Mouse (Mus musculus) liver, embryonic 15.5 days (tissue): ENCODE measurements around the gene D030056L22Rik. TPM values are rescaled to one million over a fixed set of nuclear protein-coding genes. Genes with fewer than 3 reads are reported as not detected.
"Not testable (repeated sequence)": the region's sequence is repeated elsewhere in the genome, so short reads cannot be mapped to it uniquely, and the experiment has no call there.

Experiments
- ATAC-seq: fragments of 200-750 bp; cut with Nextera tagmentation; 2 replicates; pipeline ENCODE4 v1.8.0; 2017; ENCODE audit warnings: moderate number of reproducible peaks, mild to moderate bottlenecking, moderate library complexity; ENCODE audit not compliant: insufficient read depth
- H3K27ac ChIP-seq: fragments of 300-500 bp; sonication (generic); replicated peaks from 2 replicates; pipeline ENCODE4 v1.5.1; 2015; ENCODE audit warnings: mild to moderate bottlenecking, inconsistent platforms
- H3K27me3 ChIP-seq: fragments of 300-500 bp; sonication (generic); 2 replicates; pipeline ENCODE4 v1.6.1; 2015; ENCODE audit warnings: mild to moderate bottlenecking, inconsistent platforms
- H3K36me3 ChIP-seq: fragments of 300-500 bp; sonication (generic); replicated peaks from 2 replicates; pipeline ENCODE4 v1.6.1; 2015; ENCODE audit warnings: moderate library complexity, mild to moderate bottlenecking, inconsistent platforms
- H3K4me1 ChIP-seq: fragments of 300-500 bp; sonication (generic); replicated peaks from 2 replicates; pipeline ENCODE4 v1.6.1; 2015; ENCODE audit warnings: inconsistent platforms
- H3K4me2 ChIP-seq: fragments of 300-500 bp; sonication (generic); 2 replicates; pipeline ENCODE4 v1.6.1; 2015; ENCODE audit warnings: moderate library complexity, mild to moderate bottlenecking, inconsistent platforms
- H3K4me3 ChIP-seq: fragments of 300-500 bp; sonication (generic); replicated peaks from 2 replicates; pipeline ENCODE4 v1.5.1; 2015; ENCODE audit warnings: mild to moderate bottlenecking, inconsistent platforms
- H3K9ac ChIP-seq: fragments of 300-500 bp; sonication (generic); 2 replicates; pipeline ENCODE4 v1.6.1; 2015; ENCODE audit warnings: moderate library complexity, mild to moderate bottlenecking, inconsistent platforms
- H3K9me3 ChIP-seq: fragments of 300-500 bp; sonication (generic); replicated peaks from 2 replicates; pipeline ENCODE4 v1.6.1; 2016; ENCODE audit warnings: inconsistent platforms
- WGBS: fragments of 180-500 bp; shearing (Covaris S2); methylation state at CpG from one replicate; pipeline ENCODE4 v1.1.7; 2015; ENCODE audit warnings: mixed read lengths; ENCODE audit not compliant: insufficient replicate concordance; 5-methylcytosine and 5-hydroxymethylcytosine counted together
- polyA plus RNA-seq: library from polyadenylated mRNA; unstranded; fragments of >200 nt; fragmentation: Nextera tagmentation; extraction: Ambion mirVana; gene quantifications from 2 replicates; pipeline ENCODE4 v1.2.1, GENCODE M21; 2015

Gene D030056L22Rik
- polyA plus RNA-seq, 1 experiment from 2014 or later: 33.5 TPM

DNA sequence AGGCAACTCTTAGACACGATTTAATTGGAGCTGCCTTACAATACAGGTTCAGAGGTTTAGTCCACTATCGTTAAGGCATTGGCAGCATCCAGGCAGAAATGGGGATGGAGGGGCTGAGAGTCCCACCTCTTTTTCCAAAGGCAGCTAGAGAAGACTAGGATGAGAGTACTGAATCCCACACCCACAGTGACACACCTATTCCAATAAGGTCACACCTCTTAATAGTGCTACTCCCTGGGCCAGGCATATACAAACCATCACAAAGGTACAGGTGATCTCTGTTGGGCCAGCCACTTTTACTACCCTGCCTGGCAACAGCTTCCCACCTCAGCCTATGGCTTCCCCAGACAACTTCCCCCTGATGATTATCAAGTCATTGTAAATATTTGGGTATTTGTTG, 20.2 kb upstream of the D030056L22Rik start:
- ATAC-seq: peak; percentile 62
- Histone ChIP-seq H3K9ac (peak overlapping the region; percentile 12; the same call in 1 of the 2 replicates), H3K27ac (peak overlapping the region; percentile 89), H3K36me3 (peaks cover 6% of the 10 kb centered on the region), H3K4me3 (no peak overlapping the region), H3K9me3 (no peaks in the 10 kb centered on the region), H3K4me2 (peak overlapping the region; percentile 51), H3K27me3 (no peaks in the 10 kb centered on the region), H3K4me1 (peaks cover 55% of the 10 kb centered on the region)
- 74% methylated on average over 2 of the region's 2 CpGs for WGBS

DNA sequence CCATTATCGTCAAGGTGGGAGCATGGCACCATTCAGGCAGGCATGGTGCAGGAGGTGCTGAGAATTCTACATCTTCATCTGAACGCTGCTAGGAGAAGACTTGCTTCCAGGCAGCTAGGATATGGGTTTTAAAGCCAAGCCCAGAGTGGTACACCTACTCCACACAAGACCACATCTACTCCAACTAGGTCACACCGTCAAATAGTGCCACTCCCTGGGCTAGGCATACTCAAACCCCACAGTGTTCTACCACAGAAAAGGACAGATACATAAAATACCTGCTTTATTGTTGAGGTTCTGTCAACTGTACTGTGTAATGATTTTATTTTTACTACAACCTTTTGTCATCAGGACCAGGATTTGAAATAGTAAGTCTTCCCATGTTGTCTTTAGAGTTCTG, 17.9 kb upstream of the D030056L22Rik start:
- Histone ChIP-seq H3K9ac (peak overlapping the region; percentile 2; the same call in 1 of the 2 replicates), H3K9me3 (no peaks in the 10 kb centered on the region), H3K27me3 (no peaks in the 10 kb centered on the region), H3K4me3 (no peak overlapping the region), H3K36me3 (peaks cover 13% of the 10 kb centered on the region; the same call in 1 of the 2 replicates), H3K4me1 (peaks cover 55% of the 10 kb centered on the region), H3K27ac (peak overlapping the region; percentile 84), H3K4me2 (0 out of 2 replicates have a peak overlapping the region, but pooled peaks have one; percentile 5)
- peak; percentile 71 for ATAC-seq
- WGBS: 77% methylated on average over 3 of the region's 3 CpGs

DNA sequence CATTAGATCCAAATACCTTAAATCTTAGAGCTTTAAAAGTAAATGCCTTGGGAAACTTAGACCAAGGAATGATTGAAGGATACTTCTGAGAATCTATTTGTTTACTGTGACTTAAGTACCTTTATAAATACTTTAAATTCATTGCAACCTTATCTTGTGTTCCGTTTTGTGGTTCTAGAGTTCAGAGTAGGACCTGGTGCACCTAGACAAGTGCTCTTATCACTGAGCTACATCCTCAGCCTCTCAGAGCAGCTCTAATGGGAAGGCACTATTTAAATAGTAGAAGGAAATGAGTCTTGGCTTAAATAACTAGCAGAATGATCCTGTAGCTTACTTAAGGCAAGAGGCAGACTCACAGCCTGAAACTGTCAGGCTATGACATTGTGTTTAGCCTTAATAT, 17.4 kb upstream of the D030056L22Rik start:
- H3K36me3 ChIP-seq: peaks cover 17% of the 10 kb centered on the region; the same call in 1 of the 2 replicates
- peak; percentile 84 for ATAC-seq
- no peaks in the 10 kb centered on the region for H3K9me3 ChIP-seq
- H3K4me2 ChIP-seq: peak overlapping the region; percentile 35
- 17% methylated on average over 1 of the region's 1 CpGs for WGBS
- H3K9ac ChIP-seq: no peak overlapping the region
- H3K27me3 ChIP-seq: no peaks in the 10 kb centered on the region
- peaks cover 54% of the 10 kb centered on the region for H3K4me1 ChIP-seq
- H3K4me3 ChIP-seq: no peak overlapping the region
- peak overlapping the region; percentile 84 for H3K27ac ChIP-seq

DNA sequence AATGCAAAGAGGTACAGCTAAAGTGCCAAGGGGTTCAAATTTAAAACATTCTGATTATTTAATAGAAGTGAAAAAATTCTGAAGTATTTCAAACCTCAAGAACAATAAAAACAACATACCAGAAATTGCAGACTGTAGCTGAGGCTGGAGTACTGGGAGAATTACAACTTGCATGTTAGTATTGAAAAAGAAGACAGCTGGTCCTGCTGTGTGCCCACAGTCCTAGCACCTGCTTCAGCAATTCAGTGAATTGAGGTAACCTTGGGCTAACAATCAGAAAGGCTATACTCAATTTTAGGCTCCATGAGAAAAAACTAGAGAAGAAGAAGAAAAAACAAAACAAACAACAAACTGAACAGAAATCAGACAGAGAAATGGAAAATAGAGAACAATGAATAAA, 4.9 kb upstream of the D030056L22Rik start:
- peaks cover 12% of the 10 kb centered on the region for H3K4me1 ChIP-seq
- ATAC-seq: no peak
- H3K4me2 ChIP-seq: no peak overlapping the region
- no peaks in the 10 kb centered on the region; the same call in 1 of the 2 replicates for H3K36me3 ChIP-seq
- H3K9me3 ChIP-seq: no peaks in the 10 kb centered on the region
- H3K9ac ChIP-seq: no peak overlapping the region
- H3K27me3 ChIP-seq: no peaks in the 10 kb centered on the region
- H3K27ac ChIP-seq: no peak overlapping the region
- H3K4me3 ChIP-seq: no peak overlapping the region

DNA sequence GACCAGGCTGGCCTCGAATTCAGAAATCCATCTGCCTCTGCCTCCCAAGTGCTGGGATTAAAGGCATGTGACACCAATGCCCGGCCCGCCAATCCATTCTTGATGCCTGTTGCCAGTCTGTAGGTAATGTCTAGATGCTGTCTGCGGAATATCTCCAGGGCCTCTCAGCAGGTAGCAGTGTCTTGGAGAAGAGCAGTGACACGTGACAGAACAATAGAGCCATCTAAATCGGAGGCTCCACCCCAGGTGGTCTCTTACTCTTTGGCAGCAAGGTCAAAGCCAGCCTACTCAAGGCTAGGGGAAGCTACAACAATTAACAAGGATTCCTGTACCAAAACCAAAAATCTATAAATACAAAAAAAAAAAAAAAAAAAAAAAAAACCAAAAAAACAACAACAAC, 2.1 kb upstream of the D030056L22Rik start:
- H3K4me2 ChIP-seq: no peak overlapping the region
- H3K9me3 ChIP-seq: no peaks in the 10 kb centered on the region
- H3K36me3 ChIP-seq: peaks cover 12% of the 10 kb centered on the region; the same call in 1 of the 2 replicates
- H3K4me1 ChIP-seq: peaks cover 30% of the 10 kb centered on the region
- H3K9ac ChIP-seq: no peak overlapping the region
- no peaks in the 10 kb centered on the region for H3K27me3 ChIP-seq
- no peak for ATAC-seq
- 83% methylated on average over 6 of the region's 6 CpGs for WGBS
- H3K27ac ChIP-seq: no peak overlapping the region
- H3K4me3 ChIP-seq: no peak overlapping the region

DNA sequence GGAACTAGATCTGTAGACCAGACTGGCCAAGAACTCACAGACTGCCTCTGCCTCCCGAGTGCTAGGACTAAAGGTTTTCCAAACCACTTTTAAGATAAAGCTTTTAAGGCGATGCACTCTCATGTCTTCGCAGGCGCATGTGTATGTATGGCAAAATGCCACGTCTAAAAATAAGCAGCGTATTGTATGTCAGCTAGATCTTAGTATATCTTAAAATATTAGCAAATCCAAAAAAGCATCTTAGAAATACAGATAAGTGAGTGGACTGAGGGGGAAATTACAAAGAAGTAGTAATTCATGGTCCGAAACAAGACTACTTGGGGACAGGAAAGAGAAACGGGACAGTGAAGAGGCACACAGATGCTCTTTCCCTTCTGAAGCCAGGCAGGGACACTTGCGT, 1.4 kb upstream of the D030056L22Rik start:
- Histone ChIP-seq H3K4me3 (peak overlapping the region; percentile 97), H3K4me2 (peak overlapping the region; percentile 82), H3K9ac (no peak overlapping the region), H3K27me3 (no peaks in the 10 kb centered on the region), H3K27ac (peak overlapping the region; percentile 100), H3K4me1 (peaks cover 35% of the 10 kb centered on the region), H3K36me3 (peaks cover 12% of the 10 kb centered on the region; the same call in 1 of the 2 replicates), H3K9me3 (no peaks in the 10 kb centered on the region)
- no peak for ATAC-seq
- 72% methylated on average over 9 of the region's 9 CpGs for WGBS

DNA sequence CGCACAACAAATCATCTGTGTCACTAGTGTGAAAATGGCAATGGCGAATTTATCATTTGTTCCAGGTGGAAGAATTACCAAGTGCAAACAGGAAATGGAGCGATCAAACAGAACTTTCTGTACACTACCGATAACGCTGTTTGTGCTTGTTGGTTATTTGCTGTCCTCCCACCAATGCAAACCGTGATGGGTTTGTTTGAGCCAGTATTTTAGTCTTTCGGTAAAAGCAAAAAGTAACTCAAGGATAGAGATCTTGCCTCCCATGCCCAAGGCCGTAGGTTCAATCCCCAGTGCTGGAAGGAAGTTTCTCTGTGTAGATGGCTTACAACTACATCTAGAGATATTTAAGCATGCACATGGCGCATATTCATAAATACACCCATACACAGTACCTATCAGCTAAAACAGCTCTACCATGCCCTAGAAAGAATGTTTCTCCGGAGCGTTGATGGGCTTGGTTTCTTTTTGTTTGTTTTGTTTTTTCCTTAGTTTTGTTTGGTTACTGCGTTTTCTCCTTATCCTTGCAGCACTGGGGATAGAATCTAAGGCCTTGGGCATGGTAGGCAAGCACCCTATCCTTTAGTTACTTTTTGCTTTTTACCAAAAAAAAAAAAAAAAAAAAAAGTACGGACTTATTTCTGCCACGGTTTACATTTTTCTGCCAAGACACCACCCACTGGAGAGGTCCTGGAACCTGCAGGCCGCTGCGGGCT, 684 bp upstream of the D030056L22Rik start:
- peak overlapping the region; percentile 96 for H3K9ac ChIP-seq
- H3K27ac ChIP-seq: peak overlapping the region; percentile 100
- H3K4me2 ChIP-seq: peak overlapping the region; percentile 82
- peaks cover 19% of the 10 kb centered on the region for H3K36me3 ChIP-seq
- ATAC-seq: no peak
- H3K4me3 ChIP-seq: peak overlapping the region; percentile 97
- H3K4me1 ChIP-seq: peaks cover 35% of the 10 kb centered on the region
- no peaks in the 10 kb centered on the region for H3K9me3 ChIP-seq
- WGBS: 24% methylated on average over 16 of the region's 16 CpGs
- H3K27me3 ChIP-seq: no peaks in the 10 kb centered on the region

DNA sequence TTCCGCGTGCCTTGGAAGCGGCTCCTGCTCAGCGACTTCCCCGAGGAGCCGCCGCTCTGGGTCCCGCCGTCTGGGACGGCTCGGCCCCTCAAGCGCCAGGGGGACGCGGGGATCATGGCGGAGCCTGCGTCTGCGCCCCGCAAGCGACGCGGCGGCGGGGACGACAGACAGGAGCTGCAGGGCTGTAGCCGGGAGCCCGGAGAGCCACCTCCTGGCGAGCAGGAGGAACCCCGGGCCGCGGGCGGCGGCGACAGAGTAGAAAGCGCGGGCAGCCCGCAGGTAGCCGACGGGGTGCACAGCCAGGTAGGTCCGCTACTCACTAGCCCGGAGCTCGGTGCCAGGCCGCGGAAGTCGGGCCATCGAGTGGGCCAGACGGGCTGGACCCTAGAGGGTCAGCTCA, 364 bp downstream of the D030056L22Rik start:
- Histone ChIP-seq H3K4me1 (peaks cover 35% of the 10 kb centered on the region), H3K4me3 (peak overlapping the region; percentile 97), H3K9ac (peak overlapping the region; percentile 96), H3K4me2 (peak overlapping the region; percentile 82), H3K27ac (peak overlapping the region; percentile 100), H3K36me3 (peaks cover 30% of the 10 kb centered on the region)
- not testable (repeated sequence) for H3K9me3 ChIP-seq, H3K27me3 ChIP-seq
- 0% methylated on average over 39 of the region's 46 CpGs for WGBS
- peak; percentile 48 for ATAC-seq

DNA sequence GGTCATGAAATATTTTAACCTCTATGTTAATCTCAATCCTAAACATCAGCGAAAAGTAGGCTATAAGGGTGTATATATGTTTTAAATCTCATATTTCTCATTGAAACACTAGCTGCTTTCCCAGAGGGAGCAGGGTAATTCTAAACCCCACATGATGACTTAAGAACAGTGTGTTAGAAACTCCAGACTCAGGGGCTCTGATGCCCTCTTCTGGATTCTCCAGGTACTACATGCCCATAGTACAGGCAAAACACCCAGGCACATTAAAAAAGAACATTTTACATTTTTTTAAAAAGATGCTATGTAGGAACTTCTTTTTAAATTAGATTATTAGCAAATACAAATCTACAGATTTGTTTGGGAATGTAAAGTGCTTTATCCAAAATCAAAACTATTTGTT, 3.4 kb downstream of the D030056L22Rik start:
- WGBS: 25% methylated on average over 1 of the region's 1 CpGs
- H3K9ac ChIP-seq: no peak overlapping the region
- no peaks in the 10 kb centered on the region for H3K27me3 ChIP-seq
- no peaks in the 10 kb centered on the region for H3K9me3 ChIP-seq
- peaks cover 45% of the 10 kb centered on the region for H3K36me3 ChIP-seq
- ATAC-seq: no peak
- no peak overlapping the region for H3K4me2 ChIP-seq
- peaks cover 34% of the 10 kb centered on the region for H3K4me1 ChIP-seq
- peak overlapping the region; percentile 97; the same call in 1 of the 2 replicates for H3K4me3 ChIP-seq
- no peak overlapping the region; the same call in 1 of the 2 replicates for H3K27ac ChIP-seq

DNA sequence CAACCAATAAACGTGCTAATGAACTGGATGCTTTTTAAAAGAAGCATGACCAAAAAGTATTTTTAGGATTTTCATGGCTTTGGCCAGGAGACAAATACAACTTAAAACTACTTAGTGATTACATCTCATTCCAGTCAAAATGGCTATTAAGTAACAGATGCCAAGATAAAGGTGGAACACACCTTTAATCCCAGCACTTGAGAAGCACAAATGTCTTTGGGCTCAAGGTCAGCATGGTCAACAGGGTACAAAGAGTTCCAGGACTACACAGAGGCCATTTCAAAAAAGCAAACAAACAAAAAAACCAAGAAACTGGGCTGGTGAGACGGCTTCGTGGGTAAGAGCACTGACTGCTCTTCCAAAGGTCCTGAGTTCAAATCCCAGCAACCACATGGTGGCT, 7.3 kb downstream of the D030056L22Rik start:
- no peak for ATAC-seq
- H3K9me3 ChIP-seq: no peaks in the 10 kb centered on the region
- WGBS: 85% methylated on average over 3 of the region's 3 CpGs
- no peak overlapping the region for H3K9ac ChIP-seq
- H3K4me1 ChIP-seq: peaks cover 11% of the 10 kb centered on the region
- H3K36me3 ChIP-seq: peaks cover 37% of the 10 kb centered on the region
- no peak overlapping the region for H3K27ac ChIP-seq
- H3K4me2 ChIP-seq: no peak overlapping the region
- no peaks in the 10 kb centered on the region for H3K27me3 ChIP-seq
- H3K4me3 ChIP-seq: no peak overlapping the region

DNA sequence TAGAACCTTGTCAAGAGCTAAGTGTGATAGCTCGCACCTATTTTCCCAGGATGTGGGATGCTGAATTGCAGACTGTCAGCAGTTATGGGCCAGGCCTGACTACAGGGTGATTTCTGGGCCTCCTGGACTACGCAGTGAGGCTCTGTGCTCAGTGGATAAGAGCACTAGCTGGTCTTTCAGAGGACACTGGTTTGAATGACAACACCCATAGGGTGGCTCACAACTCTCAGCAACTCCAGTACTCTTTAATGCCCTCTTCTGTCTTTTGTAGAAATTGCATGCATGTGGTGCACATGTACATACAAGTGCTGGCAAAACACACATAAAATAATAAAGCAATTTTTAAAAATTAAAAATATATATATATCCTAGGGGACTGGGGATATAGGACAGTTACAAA, 12.2 kb downstream of the D030056L22Rik start:
- Histone ChIP-seq H3K36me3 (0 out of 2 replicates have a peak, but pooled peaks cover 2% of the 10 kb centered on the region), H3K27me3 (no peaks in the 10 kb centered on the region), H3K9ac (no peak overlapping the region), H3K4me1 (no peaks in the 10 kb centered on the region), H3K9me3 (no peaks in the 10 kb centered on the region), H3K4me2 (no peak overlapping the region), H3K27ac (no peak overlapping the region), H3K4me3 (no peak overlapping the region)
- WGBS: 45% methylated on average over 2 of the region's 2 CpGs
- peak; percentile 51 for ATAC-seq
